Mouse (Mus musculus): Measurements from ENCODE around the gene Wdr90.

Wdr90 gene

DNA sequence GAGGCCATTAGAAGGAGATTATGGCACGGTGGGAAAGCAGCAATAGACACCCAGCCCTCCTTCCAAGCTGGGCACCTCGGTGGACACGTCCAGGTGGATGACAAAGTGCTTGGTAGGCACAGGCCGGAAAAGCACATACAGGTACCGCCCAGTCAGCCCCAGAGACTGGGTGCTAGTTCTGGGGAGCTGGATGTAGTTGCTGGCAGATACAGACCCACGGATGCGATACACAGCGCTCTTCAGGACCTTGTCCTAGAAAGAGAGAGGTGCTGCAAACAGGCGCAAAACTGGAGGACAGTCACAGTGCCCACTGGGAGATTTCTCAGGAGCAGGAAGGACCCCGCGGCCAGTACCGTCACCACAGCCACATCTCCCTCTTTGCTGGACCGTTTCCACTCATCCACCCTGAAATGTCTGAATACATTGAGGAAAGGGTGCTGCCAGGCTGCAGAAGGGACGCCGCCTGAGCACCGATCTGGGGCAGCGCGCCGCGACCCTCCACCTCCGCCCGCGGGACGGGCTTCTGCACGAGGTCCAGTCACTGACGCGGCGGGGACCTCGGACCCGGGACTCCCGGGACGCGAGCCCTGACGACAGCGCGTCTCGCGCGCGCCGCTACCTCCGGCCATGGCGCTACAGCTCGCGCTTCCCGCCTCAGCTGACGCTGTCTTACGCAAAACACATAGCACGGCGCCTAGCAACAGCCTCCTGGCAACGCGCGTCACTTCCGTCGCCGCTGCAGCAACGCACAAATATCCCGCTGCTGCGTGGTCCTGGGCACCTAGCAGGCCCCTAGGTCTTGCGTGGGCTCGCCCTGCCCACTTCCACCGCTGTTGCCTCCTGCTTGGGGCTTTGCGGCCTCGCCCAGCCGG, at the start of gene Wdr90:
TSS of gene Wdr90 (minus strand) at position 670 of the 872 bp plus-strand sequence.
- peak; percentile 92 to 95 for DNase-seq

DNA sequence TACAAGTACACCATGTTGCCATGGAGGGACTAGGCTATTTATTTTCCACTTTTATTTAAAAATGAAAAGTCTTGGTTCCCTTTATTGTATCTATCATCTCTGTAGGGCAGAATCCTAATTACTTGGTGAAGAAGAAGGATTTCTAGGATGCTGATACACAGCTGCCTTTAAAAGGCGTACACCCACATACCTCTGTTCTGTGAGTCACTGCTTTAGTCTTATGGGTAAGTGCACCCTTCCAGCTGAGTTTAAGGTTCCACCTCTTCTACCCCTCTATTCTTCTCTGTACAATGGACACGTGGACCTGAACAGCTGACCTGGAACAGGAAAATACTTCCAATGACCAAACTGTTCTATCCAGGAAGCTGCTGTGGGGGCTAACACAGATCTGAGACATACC, 46.3 kb upstream of the Wdr90 start:
- DNase-seq: no peak

DNA sequence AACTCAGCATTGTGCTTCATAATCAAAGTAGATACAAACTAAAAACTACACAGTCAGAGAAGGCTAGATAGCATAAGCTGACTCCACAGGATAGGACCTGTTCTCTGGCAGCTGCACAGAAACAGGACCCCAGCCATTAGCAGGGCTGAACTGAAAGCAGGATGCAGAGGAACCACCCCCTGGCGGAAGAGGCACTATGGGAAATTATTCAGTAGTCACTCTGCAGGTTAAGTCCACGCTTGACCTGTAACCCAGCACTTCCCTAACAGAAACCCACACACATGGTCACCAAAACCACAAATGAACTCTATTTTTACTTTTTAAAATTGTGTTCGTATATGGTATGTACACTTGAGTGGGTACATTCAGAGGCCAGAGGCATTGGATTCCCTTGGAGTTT, 41.8 kb upstream of the Wdr90 start:
- no peak for DNase-seq

DNA sequence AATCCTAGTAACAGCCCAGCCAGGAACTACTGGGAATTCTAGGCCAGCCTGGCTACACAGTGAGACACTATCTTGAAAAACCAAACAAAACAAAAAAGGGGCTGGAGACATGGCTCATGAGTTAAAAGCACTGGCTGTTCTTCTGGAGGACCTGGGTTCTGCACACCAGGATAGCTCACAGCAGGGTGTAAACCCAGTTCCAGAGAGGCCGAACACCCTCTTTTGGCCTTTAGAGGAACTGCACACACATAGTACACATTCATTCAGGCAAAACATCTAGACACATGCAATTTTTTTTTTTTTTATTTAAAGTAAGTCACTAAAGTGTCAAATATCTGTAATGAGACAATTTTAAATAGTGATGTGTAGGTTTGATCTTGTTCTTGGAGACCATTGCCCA, 38.9 kb upstream of the Wdr90 start:
- DNase-seq: no peak

DNA sequence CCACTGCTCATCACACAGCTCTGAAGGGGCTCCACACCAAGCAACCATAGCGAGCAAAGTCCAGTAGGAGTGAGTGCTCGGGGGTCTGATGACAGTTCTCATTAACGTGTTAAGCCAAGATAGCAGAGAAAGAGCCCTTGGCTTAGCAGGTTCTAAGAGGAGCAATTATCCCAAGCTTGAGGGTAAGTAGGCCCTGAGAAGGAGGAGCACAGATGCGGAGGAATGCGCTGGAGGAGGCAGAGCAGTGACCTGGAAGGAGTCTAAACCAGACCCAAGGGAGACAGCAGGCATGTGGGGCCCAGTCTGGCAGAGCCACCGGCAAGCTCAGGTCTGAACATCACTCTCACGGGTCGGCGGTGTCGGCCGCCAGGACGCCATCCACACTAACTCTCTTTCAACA, 34.6 kb upstream of the Wdr90 start:
- DNase-seq: no peak

DNA sequence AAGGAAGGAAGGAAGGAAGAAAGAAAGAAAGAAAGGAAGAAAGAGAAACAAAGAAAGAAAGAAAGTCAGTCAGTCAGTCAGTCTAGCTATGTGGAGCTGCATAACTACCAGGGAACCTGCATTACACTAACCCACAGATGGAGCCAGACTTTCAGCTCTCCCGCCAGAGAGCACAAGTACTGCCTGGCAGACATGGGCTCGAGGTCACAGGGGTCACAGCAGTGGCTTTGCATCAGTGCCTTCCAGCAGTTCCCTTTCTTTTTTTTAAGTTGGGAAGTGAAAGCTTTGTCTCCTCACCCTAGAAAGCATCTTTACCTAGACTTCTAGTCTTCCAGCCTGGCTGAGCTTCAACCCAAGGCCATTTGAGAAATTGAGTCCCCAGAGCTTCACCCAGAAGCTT, 34.1 kb upstream of the Wdr90 start:
- DNase-seq: no peak

DNA sequence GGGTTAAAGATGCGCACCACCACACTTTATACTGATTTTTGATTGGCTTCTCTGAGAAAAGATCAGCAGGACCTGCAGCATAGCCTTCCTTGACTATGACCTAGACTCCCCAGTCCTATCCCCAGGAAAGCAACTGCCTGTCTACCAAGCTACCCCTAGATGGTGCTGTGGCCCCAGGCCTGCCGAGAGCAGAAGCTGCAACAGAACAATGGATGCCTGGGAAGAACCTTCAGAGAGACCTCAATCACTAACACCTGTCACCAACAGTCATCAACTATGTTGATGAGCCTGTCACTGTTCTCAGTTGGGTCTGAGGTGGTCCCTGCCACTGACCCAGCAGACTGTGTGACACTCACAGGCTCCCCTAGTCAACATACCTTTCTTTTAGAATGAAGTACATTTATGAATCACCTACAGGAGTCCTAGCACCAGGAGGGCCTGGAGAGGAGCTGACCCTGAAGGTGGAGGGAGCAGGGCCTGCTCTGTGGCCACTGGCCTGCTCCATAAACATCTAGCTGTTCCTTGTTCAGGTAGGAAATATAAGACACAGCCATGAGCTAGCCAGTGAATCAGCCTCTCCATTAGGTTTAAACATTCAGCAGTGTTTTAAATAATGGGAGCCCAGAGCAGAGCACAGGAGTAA, 32.8 kb upstream of the Wdr90 start:
- peak; percentile 68 to 80 for DNase-seq

DNA sequence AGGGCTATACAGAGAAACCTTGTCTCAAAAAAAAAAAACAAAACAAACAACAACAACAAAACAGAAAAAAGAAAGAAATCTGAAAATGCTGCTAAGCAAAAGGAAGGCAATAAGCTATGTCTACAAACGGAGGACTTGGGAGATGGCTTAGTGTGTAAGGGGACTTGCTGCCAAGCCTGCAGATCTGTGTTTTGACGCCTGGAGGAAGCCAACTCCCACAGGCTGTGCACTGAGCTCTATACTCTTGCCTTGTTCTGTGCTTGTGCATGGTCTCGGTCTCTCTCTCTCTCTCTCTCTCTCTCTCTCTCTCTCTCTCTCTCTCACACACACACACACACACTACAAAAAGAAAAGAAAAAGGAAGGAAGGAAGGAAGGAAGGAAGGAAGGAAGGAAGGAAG, 27.5 kb upstream of the Wdr90 start:
- DNase-seq: no peak

DNA sequence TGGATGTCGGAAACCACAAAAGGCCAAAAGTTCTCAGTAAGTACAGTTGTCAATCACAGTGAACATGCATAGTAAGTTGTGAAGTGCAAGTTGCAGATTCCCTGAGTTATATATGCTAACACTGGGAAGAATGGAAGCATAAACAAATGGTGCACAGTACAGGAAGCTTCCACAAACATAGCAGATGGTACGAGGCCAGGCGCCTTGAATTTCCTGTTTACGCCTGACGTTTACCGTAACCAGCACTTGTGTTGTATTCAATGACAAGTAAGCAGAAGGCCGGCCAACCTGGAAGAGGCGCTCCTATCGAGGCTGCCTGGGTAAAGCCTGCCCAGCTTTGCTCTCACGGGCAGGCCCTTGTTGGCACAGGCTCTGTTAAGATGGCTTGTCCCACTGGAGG, 26.2 kb upstream of the Wdr90 start:
- peak; percentile 46 to 78 for DNase-seq

DNA sequence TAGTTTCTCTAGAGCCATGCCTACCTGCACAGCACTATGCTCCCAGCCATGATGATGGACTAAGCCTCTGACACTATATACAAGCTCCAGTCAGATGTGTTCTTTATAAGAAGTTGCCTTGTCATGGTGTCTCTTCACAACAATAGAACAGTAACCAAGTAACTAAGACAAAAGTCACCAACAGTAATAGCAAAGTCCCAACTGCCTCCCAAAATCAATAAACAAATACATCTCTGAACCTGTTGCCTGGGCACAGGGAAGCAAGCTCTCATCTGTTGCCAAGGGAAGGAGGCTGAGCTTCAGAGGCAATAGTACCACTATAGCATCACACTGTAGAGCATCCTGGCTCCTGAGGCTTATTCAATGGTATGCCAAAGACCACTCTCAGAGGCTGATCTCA, 25.5 kb upstream of the Wdr90 start:
- DNase-seq: no peak

DNA sequence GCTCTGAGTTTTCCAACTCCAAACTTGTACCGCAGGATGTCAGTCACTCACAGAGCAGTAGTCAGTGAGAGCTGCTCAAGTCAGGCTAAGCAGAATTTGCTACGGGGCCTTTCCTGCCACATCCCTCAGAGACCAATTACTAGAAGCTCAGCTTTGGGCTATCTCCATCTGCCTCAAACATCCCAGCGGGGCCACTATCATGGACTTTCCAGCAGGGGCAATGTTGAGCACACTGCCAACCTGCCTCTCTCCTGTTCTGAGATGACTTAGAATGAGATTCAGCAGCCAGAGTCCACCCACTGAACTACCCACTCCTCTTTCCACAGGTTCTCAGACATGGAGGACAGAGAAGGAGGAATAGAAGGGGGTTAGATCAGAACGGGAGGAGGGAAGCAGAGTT, 24.3 kb upstream of the Wdr90 start:
- peak in 1 of 2 experiments; percentile 38 for DNase-seq

DNA sequence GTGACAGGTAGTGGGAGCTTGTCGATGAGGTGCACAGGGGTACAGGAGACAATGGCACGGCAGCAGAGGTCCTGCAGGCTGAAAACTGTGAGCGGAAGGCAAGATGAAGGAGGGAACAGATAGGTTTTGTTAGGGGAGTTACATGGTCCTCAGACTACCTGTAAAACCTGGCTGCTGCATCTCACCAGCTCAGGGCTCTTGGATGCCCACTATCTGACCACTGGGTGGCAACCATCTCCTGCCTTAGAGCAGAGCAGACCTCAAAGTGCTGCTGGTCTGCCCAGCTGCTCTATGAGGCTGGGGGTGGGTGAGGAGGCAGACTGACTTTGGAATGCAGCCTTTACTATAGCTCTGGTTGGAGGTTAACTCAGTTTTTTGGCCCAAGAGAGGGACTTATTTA, 22.5 kb upstream of the Wdr90 start:
- DNase-seq: no peak

DNA sequence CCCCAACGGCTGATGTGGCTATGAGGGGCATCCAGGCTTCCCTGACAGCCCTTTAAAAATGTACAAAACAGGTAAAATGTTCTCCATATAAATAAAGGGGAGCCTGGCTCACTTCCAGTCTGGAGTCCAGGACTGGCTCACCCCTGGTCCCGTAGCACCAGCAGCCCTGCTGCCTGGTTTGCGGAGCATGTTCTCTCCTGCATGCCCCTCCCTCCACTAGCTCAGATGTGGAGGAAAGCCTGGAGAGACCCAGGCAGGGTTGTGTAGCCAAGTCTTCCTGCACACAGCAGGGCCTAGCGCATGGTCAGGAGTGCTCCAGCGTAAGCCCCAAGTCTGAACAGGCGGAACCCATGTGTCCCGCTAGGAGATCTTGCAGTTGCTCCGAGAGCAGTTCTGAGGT, 22.0 kb upstream of the Wdr90 start:
- DNase-seq: no peak

DNA sequence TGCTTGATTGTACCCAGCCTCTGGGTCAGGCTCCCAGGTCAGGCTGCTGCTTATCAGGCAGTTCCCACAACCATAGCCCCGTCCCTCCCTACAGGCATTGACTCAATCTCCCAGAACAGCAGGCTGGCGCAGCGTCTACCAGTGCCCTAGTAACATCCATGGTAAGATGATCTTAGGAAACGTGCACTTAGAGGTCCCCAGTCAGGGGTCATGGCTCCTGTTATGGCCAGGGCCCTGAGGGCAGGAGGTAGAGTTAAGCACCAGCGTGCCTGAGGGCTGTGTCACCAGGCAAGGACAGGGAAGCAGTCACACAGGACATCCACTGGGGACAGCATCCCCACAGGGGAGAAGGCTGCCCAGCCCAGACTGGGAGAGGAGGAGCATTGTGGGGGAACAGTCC, 21.0 kb upstream of the Wdr90 start:
- DNase-seq: no peak

DNA sequence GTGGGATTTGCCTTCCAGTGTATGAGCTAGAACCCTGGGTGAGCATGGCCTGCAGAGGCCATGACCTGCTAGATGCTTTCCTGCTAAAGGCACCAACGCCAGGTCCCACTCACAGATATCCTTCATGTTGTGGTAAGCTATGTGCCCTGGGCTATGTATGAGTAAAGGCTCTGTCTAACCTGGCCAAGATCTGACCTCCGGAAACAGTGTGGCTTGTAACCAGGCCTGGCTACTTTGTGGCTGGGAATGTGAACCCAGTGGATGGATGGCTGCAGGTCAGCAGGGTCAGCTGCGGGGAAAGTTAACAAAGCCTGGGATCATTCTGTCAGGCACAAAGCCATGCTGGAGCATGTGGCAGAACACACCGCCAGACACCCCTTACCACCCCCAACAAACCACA, 20.4 kb upstream of the Wdr90 start:
- no peak for DNase-seq

DNA sequence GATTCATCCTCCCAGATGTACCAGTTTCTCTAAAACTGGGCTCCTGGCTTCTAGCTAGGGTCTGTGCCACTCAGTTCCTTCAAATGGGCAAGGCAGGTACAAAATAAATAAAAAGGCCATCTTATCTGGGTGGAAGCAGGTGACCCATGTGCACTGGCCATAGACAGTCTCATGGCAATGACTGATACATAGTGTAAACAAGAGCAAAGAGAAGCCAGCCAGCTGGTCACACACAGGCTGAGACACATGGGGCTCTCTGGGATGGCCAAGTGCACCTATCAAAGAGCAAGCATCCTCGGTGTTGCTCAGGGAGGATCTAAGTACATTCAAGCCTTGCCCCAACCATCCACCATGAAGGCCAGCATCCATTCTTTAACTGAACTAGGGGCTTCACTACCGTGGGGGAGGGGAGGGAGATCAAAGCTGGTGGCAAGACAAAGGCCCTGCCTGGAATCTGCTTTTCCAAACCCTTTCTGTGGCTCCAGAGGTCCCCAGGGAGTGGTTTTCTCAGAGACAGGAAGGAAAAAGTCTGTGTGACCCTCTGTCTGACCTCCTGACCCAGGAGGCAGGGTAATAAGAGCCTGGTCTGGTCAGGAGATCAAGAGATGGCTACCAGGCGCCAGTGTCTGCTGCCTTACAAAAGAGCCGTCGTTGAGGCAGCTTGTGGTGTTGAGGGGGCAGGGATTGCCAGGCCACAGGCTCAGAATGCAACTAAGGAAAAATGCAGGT, 19.8 kb upstream of the Wdr90 start:
- DNase-seq: no peak

DNA sequence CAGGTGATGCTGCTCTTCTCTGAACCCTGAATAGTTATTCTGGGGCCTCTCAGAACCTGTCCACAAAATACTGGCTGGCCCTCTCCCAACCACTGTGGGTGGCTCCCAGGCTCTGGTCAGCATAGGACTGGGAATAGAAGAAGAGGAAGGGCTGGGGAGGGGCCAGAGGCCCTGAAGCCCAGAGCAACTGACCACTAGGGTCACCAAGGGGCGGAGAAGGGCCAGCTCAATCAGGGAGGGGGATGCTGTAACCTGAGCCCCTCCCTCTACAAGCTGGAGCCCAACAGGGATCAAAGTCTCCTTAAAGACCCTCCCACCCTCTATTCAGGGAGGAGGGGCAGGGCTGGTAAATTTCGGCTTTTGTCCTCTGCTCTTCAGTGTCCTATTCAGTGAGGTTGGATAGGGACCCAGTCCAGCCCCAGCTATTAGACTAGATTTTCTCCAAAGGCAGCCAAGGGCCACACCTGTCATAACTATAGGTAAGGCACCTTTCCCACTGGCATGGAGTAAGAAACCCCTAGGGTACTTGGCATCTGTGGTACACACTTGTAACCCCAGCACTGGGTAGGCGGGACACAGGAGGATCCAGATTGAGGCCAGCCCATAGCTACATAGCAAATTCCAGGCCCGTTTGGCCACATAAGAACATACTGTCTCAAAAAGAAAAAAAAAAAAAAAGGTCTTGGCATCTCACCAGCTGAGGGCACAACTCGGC, 19.1 kb upstream of the Wdr90 start, which contains the start of gene Wfikkn1:
TSS of gene Wfikkn1 (minus strand) at position 663 of the 715 bp plus-strand sequence.
- DNase-seq: no peak

DNA sequence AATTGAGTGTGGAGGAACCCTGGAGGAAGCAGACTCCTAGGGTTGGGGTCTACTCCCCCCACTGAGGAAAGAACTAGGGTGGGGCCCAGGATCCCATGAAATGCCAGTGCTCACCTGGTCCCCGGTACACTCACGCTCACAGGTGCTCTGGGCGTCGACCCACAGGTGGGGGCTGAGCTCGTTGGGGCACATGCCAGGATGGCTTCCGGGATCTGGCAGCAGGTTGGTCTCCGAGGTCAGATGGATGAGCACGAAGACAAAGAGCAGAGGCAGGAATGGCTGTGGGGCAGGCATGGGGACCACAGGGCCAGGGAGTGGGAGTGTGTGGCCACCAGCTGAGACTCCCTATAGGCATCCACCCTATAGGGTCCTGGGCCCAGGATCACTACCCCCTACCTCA, 18.4 kb upstream of the Wdr90 start:
- DNase-seq: no peak

DNA sequence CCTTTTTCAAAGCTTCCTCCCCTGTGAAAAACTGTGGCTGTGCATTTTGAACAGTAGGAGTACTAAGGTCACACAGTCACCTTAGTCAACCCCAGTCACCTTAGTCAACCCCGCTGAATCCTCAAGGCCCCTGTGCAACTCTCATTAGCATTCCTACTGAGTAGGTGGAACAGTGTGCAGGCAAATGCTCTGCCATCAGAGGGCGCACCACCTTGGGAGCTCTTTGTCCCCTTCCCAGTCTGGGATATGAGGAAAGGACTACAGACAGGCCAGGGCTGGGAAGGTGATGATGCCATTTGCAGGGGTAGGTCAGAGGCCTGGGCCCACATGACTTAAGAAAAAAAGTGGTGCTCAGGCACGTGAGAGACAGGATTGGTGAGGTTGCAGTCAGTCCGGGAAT, 18.0 kb upstream of the Wdr90 start:
- DNase-seq: peak in 1 of 2 experiments; percentile 38

DNA sequence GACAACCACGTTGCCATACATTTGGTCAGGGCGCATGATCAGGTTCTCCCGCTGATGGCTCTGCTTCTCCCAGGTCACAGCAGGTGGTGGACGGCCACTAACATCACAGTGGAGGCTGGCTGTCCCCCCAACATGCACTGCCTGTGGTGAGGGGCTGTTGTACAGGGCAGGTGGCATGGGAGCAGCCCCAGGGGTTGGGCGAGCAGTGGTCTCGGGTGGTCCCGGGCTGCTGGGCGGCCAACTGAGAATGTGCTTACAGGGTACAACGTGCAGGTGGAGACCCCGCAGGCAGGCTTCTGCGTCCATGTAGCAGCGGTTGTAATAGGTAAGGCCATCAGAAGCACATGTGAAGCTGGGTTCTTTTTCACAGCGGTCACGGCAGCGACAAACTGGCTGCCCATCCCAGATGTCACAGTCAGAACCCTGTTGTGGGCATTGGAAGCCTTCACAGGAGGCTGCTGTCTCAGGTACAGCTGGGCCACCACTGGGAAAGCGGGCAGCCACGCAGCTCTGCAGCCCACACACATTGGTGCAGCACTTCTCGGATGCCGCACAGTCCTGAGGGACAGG, 17.4 kb upstream of the Wdr90 start:
- no peak for DNase-seq

DNA sequence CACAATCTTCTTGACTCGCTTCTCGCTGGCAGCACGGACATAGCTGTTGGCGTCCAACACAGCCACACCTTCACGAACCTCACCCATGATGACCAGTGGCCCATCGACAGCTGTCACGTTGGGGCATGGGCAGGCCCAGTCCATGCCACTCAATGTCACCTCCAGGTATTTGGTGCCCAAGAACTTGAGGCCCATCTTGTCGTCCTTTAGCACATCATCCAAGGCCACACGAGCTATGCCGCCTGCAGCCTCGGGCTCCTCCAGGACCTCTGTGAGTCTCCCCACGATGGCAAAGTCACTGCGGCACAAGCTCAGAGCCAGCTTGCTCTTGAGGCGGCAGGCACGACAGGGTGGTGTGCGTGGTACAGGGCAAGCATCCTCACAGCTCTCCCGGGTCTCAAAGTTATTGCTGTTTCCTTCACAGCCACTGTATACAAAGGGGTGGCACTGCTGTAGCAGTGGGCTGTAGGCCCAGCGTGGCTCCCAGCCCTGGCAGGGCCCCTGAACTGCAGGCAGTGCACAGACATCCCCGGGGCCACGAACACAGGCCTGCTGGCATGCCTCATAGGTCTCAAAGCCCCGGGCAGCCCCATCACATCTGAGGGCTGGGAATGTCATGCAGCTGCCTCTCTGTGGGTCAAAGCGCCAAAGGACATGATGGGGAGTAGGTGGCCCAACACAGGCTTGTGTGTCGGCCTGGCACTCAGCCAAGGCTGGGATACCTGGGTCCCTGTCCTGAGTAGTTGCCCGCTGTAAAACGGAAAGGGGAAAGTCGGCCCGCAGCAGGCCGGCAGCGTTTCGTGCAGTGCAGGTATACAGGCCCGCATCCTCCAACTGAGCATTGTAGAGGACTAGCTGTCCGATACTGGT, 16.7 kb upstream of the Wdr90 start:
- no peak for DNase-seq

DNA sequence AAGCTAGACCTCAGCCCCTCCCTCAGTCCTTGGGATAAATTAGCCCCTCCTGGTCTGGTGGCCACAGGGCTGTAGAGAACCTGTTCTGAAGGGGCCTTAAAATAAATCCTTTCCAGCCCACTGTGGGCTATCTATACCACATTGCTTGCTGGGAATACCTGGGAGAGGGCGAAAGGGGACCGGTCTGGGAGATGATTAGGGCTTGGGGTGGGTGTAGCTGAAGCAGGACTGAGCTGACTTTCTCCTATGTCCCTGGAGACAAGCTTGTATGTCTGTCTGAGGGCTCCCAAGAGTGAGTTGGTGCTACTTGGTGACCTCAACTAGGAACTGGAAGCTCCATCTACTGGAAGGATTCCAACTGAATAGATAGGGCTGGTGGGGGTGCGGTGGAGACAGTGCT, 15.7 kb upstream of the Wdr90 start:
- DNase-seq: no peak
